Mouse (Mus musculus) 3134 (cell line): ENCODE measurements around the gene Ttc1.

Experiments used
- DNase-seq: peaks from one replicate; pipeline ENCODE4 v3.0.0-alpha.2; 2011; ENCODE audit warnings: low spot score; ENCODE audit not compliant: insufficient read length; ENCODE audit errors: extremely low read depth

Ttc1 gene

GRCm38 (mm10) chr11:43747233-43748226 is at the start of gene Ttc1:
TSS of gene Ttc1 (minus strand) at chr11:43748008.
- peak; percentile 91 for DNase-seq

GRCm38 (mm10) chr11:43795992-43796391 is 48.2 kb upstream of the Ttc1 start:
- no peak for DNase-seq

GRCm38 (mm10) chr11:43790446-43790845 is 42.6 kb upstream of the Ttc1 start:
- no peak for DNase-seq

GRCm38 (mm10) chr11:43783772-43784171 is 36.0 kb upstream of the Ttc1 start:
- DNase-seq = peak; percentile 73

GRCm38 (mm10) chr11:43783106-43783505 is 35.3 kb upstream of the Ttc1 start:
- DNase-seq = no peak

- no peak for DNase-seq
Observed at GRCm38 (mm10) chr11:43779551-43779950, 31.7 kb upstream of the Ttc1 start.

- DNase-seq = no peak
Observed at GRCm38 (mm10) chr11:43776324-43776694, 28.5 kb upstream of the Ttc1 start.

- DNase-seq = no peak
Observed at GRCm38 (mm10) chr11:43775469-43776323, 27.9 kb upstream of the Ttc1 start.

GRCm38 (mm10) chr11:43773725-43774124 is 25.9 kb upstream of the Ttc1 start:
- DNase-seq = peak; percentile 39

- no peak for DNase-seq
Observed at GRCm38 (mm10) chr11:43770110-43770509, 22.3 kb upstream of the Ttc1 start.

GRCm38 (mm10) chr11:43767749-43768148 is 19.9 kb upstream of the Ttc1 start:
- DNase-seq = no peak

- DNase-seq = peak; percentile 94
Observed at GRCm38 (mm10) chr11:43766922-43767648, 19.3 kb upstream of the Ttc1 start.

GRCm38 (mm10) chr11:43758436-43758835 is 10.6 kb upstream of the Ttc1 start:
- DNase-seq = no peak

- DNase-seq = no peak
Observed at GRCm38 (mm10) chr11:43755411-43755810, 7.6 kb upstream of the Ttc1 start.

- no peak for DNase-seq
Observed at GRCm38 (mm10) chr11:43754568-43754967, 6.8 kb upstream of the Ttc1 start.

GRCm38 (mm10) chr11:43751542-43751941 is 3.7 kb upstream of the Ttc1 start:
- DNase-seq = no peak

- DNase-seq = peak; percentile 29
Observed at GRCm38 (mm10) chr11:43728737-43729301, 19.0 kb downstream of the Ttc1 start.

GRCm38 (mm10) chr11:43727796-43728195 is 20.0 kb downstream of the Ttc1 start:
- DNase-seq = no peak

GRCm38 (mm10) chr11:43723411-43723810 is 24.4 kb downstream of the Ttc1 start:
- no peak for DNase-seq

- no peak for DNase-seq
Observed at GRCm38 (mm10) chr11:43712178-43712577, 35.6 kb downstream of the Ttc1 start.
